Mouse (Mus musculus) limb, embryonic 13.5 days (tissue): ENCODE measurements around the gene Tpst2. TPM values are rescaled to one million over a fixed set of nuclear protein-coding genes. Genes with fewer than 3 reads are reported as not detected.

Experiments
- ATAC-seq: fragments of 200-750 bp; cut with Nextera tagmentation; 2 replicates; pipeline ENCODE4 v1.8.0; 2017; ENCODE audit warnings: low read depth, moderate number of reproducible peaks, moderate TSS enrichment; ENCODE audit not compliant: low FRiP score
- H3K27ac ChIP-seq: fragments of 300-500 bp; sonication (generic); 2 replicates; pipeline ENCODE4 v1.5.1; 2015; ENCODE audit warnings: inconsistent platforms, mild to moderate bottlenecking, moderate library complexity
- H3K27me3 ChIP-seq: fragments of 300-500 bp; sonication (generic); 2 replicates; pipeline ENCODE4 v1.6.1; 2015; ENCODE audit warnings: mild to moderate bottlenecking, inconsistent platforms
- H3K36me3 ChIP-seq: fragments of 300-500 bp; sonication (generic); 2 replicates; pipeline ENCODE4 v1.6.1; 2015; ENCODE audit warnings: inconsistent platforms, mild to moderate bottlenecking, moderate library complexity
- H3K4me1 ChIP-seq: fragments of 300-500 bp; sonication (generic); 2 replicates; pipeline ENCODE4 v1.6.1; 2015; ENCODE audit warnings: inconsistent platforms
- H3K4me2 ChIP-seq: fragments of 300-500 bp; sonication (generic); replicated peaks from 2 replicates; pipeline ENCODE4 v1.6.1; 2015; ENCODE audit warnings: inconsistent platforms, mild to moderate bottlenecking, moderate library complexity
- H3K4me3 ChIP-seq: fragments of 300-500 bp; sonication (generic); 2 replicates; pipeline ENCODE4 v1.5.1; 2015; ENCODE audit warnings: moderate library complexity, mild to moderate bottlenecking, inconsistent platforms
- H3K9ac ChIP-seq: fragments of 300-500 bp; sonication (generic); 2 replicates; pipeline ENCODE4 v1.6.1; 2015; ENCODE audit warnings: mild to moderate bottlenecking, inconsistent platforms
- H3K9me3 ChIP-seq: fragments of 300-500 bp; sonication (generic); 2 replicates; pipeline ENCODE4 v1.6.1; 2016; ENCODE audit warnings: inconsistent platforms
- WGBS: fragments of 180-500 bp; shearing (Covaris S2); methylation state at CpG from one replicate; pipeline ENCODE4 v1.1.7; 2015; 5-methylcytosine and 5-hydroxymethylcytosine counted together
- polyA plus RNA-seq: library from polyadenylated mRNA; unstranded; fragments of >200 nt; fragmentation: Nextera tagmentation; extraction: Ambion mirVana; gene quantifications from 2 replicates; pipeline ENCODE4 v1.2.1, GENCODE M21; 2015

Gene Tpst2
- polyA plus RNA-seq, 1 experiment from 2014 or later, result 42.3 TPM

DNA sequence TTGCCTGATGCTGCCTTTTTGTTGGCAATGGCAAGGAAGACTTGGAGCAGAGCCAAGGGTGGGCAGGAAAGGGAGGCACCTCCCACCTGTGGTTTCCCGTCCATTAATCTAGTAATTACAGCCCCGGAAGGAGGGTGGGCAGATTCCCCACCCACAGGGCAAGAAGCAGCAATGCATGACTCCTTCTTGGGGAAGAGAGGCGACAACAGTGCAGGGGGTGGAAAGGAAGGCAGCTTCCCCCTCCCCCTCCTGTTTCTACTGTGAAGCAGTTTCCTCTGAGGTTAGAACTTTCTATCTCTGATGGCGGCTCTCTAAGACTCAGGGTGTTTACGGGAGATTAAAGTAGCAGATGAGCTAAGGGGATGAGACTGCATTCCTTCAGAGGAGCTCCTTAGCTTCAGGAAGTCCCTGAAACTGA lies 34.1 kb upstream of the Tpst2 start:
- Histone ChIP-seq H3K27ac (no peak overlapping the region), H3K9me3 (no peaks in the 10 kb centered on the region), H3K27me3 (peaks cover 47% of the 10 kb centered on the region), H3K4me3 (no peak overlapping the region), H3K4me1 (peaks cover 14% of the 10 kb centered on the region), H3K36me3 (no peaks in the 10 kb centered on the region), H3K4me2 (no peak overlapping the region), H3K9ac (no peak overlapping the region)
- ATAC-seq, result no peak
- WGBS, result 69% methylated on average over 5 of the region's 5 CpGs

DNA sequence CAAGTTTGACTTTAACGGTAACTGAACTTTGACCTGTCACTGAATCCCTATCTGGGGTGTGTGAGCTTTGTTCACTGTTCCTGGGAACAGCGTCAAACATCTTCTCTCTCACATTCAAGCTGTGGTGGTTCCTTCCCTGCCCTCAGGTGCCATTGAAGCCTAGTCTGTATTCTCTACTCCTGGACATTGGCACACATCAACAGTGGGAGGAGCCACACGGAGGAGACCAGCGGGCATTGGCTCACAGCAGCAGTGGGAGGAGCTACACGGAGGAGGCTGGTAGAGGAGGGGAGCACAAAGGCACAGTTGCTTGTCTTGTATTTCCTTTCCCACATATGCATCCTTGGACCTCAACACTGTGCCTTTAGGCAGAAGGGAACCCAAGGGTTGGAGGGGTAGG lies 33.5 kb upstream of the Tpst2 start:
- Histone ChIP-seq H3K4me3 (no peak overlapping the region), H3K4me1 (peaks cover 7% of the 10 kb centered on the region), H3K9me3 (no peaks in the 10 kb centered on the region), H3K27ac (no peak overlapping the region), H3K36me3 (no peaks in the 10 kb centered on the region), H3K4me2 (no peak overlapping the region), H3K27me3 (peaks cover 42% of the 10 kb centered on the region), H3K9ac (no peak overlapping the region)
- 46% methylated on average over 5 of the region's 5 CpGs for WGBS
- no peak for ATAC-seq

GRCm38 (mm10) chr5:112243539-112244274 lies 32.8 kb upstream of the Tpst2 start:
- H3K27ac ChIP-seq, result no peak overlapping the region
- H3K9me3 ChIP-seq, result no peaks in the 10 kb centered on the region
- H3K4me2 ChIP-seq, result no peak overlapping the region
- WGBS, result 67% methylated on average over 10 of the region's 10 CpGs
- no peak overlapping the region for H3K4me3 ChIP-seq
- H3K4me1 ChIP-seq, result peaks cover 7% of the 10 kb centered on the region; the same call in 1 of the 2 replicates
- no peaks in the 10 kb centered on the region for H3K36me3 ChIP-seq
- no peak for ATAC-seq
- H3K27me3 ChIP-seq, result peaks cover 42% of the 10 kb centered on the region
- no peak overlapping the region for H3K9ac ChIP-seq

DNA sequence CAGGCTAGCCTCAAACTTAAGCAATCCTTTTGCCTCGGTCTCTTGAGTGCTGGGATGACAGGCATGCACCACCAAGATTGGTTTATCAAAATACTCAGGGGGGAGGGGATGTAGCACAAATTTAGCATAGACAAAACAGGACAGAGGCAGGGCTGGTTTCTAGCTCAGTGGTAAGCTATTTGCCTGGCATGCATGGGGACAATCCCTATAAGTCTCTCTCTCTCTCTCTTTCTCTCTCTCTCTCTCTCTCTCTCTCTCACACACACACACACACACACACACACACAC lies 32.3 kb upstream of the Tpst2 start:
- 70% methylated on average over 1 of the region's 1 CpGs for WGBS
- peaks cover 7% of the 10 kb centered on the region; the same call in 1 of the 2 replicates for H3K4me1 ChIP-seq
- no peak for ATAC-seq

GRCm38 (mm10) chr5:112244890-112245615 lies 31.4 kb upstream of the Tpst2 start:
- H3K36me3 ChIP-seq, result no peaks in the 10 kb centered on the region
- no peak overlapping the region for H3K4me2 ChIP-seq
- peaks cover 41% of the 10 kb centered on the region for H3K27me3 ChIP-seq
- no peak overlapping the region for H3K27ac ChIP-seq
- H3K4me1 ChIP-seq, result peaks cover 7% of the 10 kb centered on the region; the same call in 1 of the 2 replicates
- H3K9ac ChIP-seq, result no peak overlapping the region
- H3K4me3 ChIP-seq, result no peak overlapping the region
- WGBS, result 45% methylated on average over 8 of the region's 8 CpGs
- no peaks in the 10 kb centered on the region for H3K9me3 ChIP-seq
- no peak for ATAC-seq

More for the DNA sequence above, 32.3 kb upstream of the Tpst2 start:
- H3K36me3 ChIP-seq, result no peaks in the 10 kb centered on the region
- H3K9ac ChIP-seq, result no peak overlapping the region
- no peaks in the 10 kb centered on the region for H3K9me3 ChIP-seq
- H3K4me2 ChIP-seq, result no peak overlapping the region
- no peak overlapping the region for H3K27ac ChIP-seq
- no peak overlapping the region for H3K4me3 ChIP-seq
- peaks cover 41% of the 10 kb centered on the region for H3K27me3 ChIP-seq

- Histone ChIP-seq H3K4me1 (peaks cover 7% of the 10 kb centered on the region; the same call in 1 of the 2 replicates), H3K4me2 (no peak overlapping the region), H3K9ac (no peak overlapping the region), H3K27ac (no peak overlapping the region), H3K9me3 (no peaks in the 10 kb centered on the region), H3K36me3 (no peaks in the 10 kb centered on the region), H3K27me3 (peaks cover 40% of the 10 kb centered on the region), H3K4me3 (no peak overlapping the region)
- WGBS, result 47% methylated on average over 7 of the region's 8 CpGs
- ATAC-seq, result no peak
Observed at GRCm38 (mm10) chr5:112247399-112247798, 29.1 kb upstream of the Tpst2 start.

DNA sequence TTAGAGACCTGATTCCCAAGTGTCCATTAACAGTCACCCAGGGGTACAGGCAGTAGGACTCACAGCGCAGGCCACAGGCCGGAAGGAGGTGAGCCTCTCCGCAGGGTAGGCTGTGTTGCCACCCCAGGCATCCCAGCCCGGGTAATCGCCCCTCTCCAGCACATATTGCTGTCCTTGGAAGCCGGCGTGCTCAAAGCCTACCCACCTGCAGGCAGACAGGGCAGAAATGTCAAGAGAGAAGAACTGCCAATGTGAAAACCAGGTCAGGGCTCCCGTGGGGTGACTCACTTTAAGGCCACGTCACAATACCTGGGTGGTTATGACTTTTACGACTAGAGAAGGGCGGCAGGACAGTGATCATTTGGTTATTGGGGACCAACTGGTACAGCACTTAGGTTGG lies 27.4 kb upstream of the Tpst2 start:
- no peak for ATAC-seq
- Histone ChIP-seq H3K4me2 (no peak overlapping the region), H3K9me3 (no peaks in the 10 kb centered on the region), H3K9ac (no peak overlapping the region), H3K4me1 (peaks cover 9% of the 10 kb centered on the region), H3K4me3 (no peak overlapping the region), H3K27me3 (peaks cover 42% of the 10 kb centered on the region), H3K27ac (no peak overlapping the region), H3K36me3 (no peaks in the 10 kb centered on the region)
- WGBS, result 77% methylated on average over 11 of the region's 11 CpGs

- Histone ChIP-seq H3K4me1 (peaks cover 24% of the 10 kb centered on the region), H3K4me2 (no peak within 1 kb of the TSS), H3K36me3 (no peaks in the 10 kb centered on the region), H3K9me3 (no peaks in the 10 kb centered on the region), H3K9ac (no peak within 1 kb of the TSS), H3K27ac (no peak within 1 kb of the TSS), H3K4me3 (no peak within 1 kb of the TSS), H3K27me3 (peaks cover 22% of the 10 kb centered on the region)
- ATAC-seq, result no peak
- WGBS, result 74% methylated on average over 2 of the region's 2 CpGs
Observed at GRCm38 (mm10) chr5:112252400-112252799, 24.1 kb upstream of the Tpst2 start, which contains the start of gene Cryba4. Gene Cryba4 (minus strand): TSS chr5:112252518.

GRCm38 (mm10) chr5:112253169-112253568 lies 23.3 kb upstream of the Tpst2 start:
- Histone ChIP-seq H3K4me3 (no peak overlapping the region), H3K4me2 (no peak overlapping the region), H3K9me3 (no peaks in the 10 kb centered on the region), H3K36me3 (no peaks in the 10 kb centered on the region), H3K9ac (no peak overlapping the region), H3K27me3 (peaks cover 20% of the 10 kb centered on the region), H3K4me1 (peaks cover 26% of the 10 kb centered on the region), H3K27ac (no peak overlapping the region)
- ATAC-seq, result no peak
- 65% methylated on average over 8 of the region's 8 CpGs for WGBS

DNA sequence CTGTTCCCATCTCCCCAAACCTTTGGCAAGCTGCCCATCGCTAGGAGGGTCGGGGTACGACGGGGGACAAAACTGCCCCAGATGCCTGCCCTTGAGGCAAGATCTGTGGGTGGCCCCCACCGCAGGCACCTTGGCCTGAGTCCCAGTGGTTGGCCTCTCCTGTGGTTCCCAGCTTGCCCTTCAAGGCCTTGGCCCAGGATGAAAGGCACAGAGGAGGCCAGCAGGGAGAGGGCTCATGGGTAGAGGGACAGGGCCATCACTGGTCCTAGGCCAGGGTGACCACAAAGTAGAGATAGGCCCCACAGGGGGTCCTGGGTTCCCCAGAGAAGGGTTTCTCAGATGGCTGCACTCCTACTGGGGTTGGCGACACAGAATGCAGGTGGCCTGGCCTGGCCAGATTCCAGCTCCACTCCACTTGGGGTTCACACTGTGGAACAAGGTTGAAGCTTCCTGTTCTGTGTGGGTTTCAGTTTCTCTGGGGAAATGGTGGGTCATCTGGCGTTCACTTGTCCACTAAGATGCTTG lies 22.1 kb upstream of the Tpst2 start:
- Histone ChIP-seq H3K27me3 (peaks cover 17% of the 10 kb centered on the region), H3K27ac (no peak overlapping the region), H3K36me3 (no peaks in the 10 kb centered on the region), H3K9ac (no peak overlapping the region), H3K9me3 (no peaks in the 10 kb centered on the region), H3K4me2 (no peak overlapping the region), H3K4me3 (no peak overlapping the region), H3K4me1 (peaks cover 31% of the 10 kb centered on the region)
- ATAC-seq, result no peak
- WGBS, result 65% methylated on average over 7 of the region's 7 CpGs

GRCm38 (mm10) chr5:112255426-112255825 lies 21.1 kb upstream of the Tpst2 start, which contains the start of gene Crybb1:
Gene Crybb1 (plus strand): TSS chr5:112255815.
- no peak within 1 kb of the TSS for H3K4me2 ChIP-seq
- no peaks in the 10 kb centered on the region for H3K36me3 ChIP-seq
- no peaks in the 10 kb centered on the region for H3K9me3 ChIP-seq
- ATAC-seq, result no peak
- WGBS, result 51% methylated on average over 3 of the region's 3 CpGs
- H3K9ac ChIP-seq, result no peak within 1 kb of the TSS
- no peak within 1 kb of the TSS for H3K4me3 ChIP-seq
- no peak within 1 kb of the TSS for H3K27ac ChIP-seq
- H3K4me1 ChIP-seq, result peaks cover 31% of the 10 kb centered on the region
- peaks cover 19% of the 10 kb centered on the region; the same call in 1 of the 2 replicates for H3K27me3 ChIP-seq

- H3K4me2 ChIP-seq, result no peak overlapping the region
- no peak overlapping the region for H3K27ac ChIP-seq
- peaks cover 31% of the 10 kb centered on the region for H3K4me1 ChIP-seq
- no peak overlapping the region for H3K4me3 ChIP-seq
- WGBS, result 72% methylated on average over 9 of the region's 9 CpGs
- H3K9ac ChIP-seq, result no peak overlapping the region
- no peaks in the 10 kb centered on the region for H3K36me3 ChIP-seq
- no peak for ATAC-seq
- peaks cover 20% of the 10 kb centered on the region; the same call in 1 of the 2 replicates for H3K27me3 ChIP-seq
- no peaks in the 10 kb centered on the region for H3K9me3 ChIP-seq
Observed at GRCm38 (mm10) chr5:112256457-112256856, 20.0 kb upstream of the Tpst2 start.
